Mouse (Mus musculus): ENCODE measurements around the gene Tgm3.

GRCm38 (mm10) chr2:129989646-129990045, 22.5 kb upstream of the Tgm3 start:
- TF ChIP-seq CTCF (conservative IDR thresholded peaks at IDR 0.05; ENCODE audit: insufficient read depth, insufficient read length, low read depth, low read length): no peak
- TF ChIP-seq POLR2A (IDR thresholded peaks at IDR 0.05; ENCODE audit: low read depth, low read length): no peak

All from kidney, adult 2 months (tissue).